Mouse (Mus musculus) adrenal gland, adult 18-20 months (tissue): ENCODE data around the gene Tmc5. TPM values are rescaled to one million over a fixed set of nuclear protein-coding genes. Genes with fewer than 3 reads are reported as not detected.

ENCODE experiments used
- DNase-seq, 2 experiments: peaks; one replicate each; pipeline ENCODE4 v3.0.0; 2021 to 2022; ENCODE audit warnings: low spot score in 2 of 2
- long read RNA-seq, 2 experiments: library from polyadenylated mRNA; stranded (forward); transcript quantifications; one replicate each; pipeline ENCODE4 v2.0.0; 2021
- total RNA-seq, 2 experiments: library from RNA; stranded (reverse); gene quantifications; 1 replicate in 1 of 2; 2 replicates in 1 of 2; pipeline ENCODE4 v1.2.3; 2021

Gene Tmc5
- under 1 TPM in 1 of 2 experiments, not detected in 1; 0.06 TPM for total RNA-seq
- long read RNA-seq, experiment 1, result 0 reads
- long read RNA-seq, experiment 2, result 0 reads

DNA sequence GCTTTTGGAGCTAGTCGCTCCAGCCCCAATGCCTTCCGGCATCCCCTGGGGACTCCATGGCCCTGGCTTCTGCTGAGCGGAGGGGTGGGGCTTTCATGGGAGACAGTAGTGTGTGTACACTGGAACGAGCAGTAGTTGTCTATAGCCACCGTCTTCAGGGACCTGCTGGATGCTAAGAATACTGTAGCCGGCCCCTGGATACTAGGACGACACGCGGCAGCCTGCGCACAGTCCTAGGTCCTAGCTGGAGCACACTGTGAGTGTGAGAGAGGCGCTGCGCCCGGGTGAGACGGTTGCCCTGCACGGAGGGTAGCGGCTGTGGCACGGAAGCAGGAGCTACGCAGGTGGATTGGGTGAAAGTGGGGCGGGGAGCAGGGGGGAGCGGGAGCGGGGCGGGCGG lies at the start of gene Tmc5:
TSS of gene Tmc5 (plus strand) at position 97 of the 400 bp plus-strand sequence.
- no peak for DNase-seq

DNA sequence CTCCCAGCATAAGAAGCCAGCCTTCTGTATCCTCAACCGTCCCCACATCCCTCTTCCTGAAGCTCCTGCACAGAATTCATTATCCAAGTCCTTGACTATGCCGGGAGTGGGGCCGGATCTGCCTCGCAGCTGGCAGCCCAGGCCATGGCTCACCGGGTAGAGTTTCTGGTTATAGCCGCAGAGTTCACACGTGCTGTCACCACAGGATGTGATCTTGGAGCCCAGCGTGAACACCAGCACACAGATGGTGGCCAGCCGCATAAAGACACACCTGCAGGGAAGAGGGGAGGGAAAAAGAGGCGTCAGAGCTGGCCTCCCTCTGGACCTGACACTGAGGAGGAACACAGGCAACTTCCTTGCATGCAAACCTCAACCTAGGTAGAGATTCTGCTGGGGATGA lies 49.6 kb upstream of the Tmc5 start:
- no peak for DNase-seq

DNA sequence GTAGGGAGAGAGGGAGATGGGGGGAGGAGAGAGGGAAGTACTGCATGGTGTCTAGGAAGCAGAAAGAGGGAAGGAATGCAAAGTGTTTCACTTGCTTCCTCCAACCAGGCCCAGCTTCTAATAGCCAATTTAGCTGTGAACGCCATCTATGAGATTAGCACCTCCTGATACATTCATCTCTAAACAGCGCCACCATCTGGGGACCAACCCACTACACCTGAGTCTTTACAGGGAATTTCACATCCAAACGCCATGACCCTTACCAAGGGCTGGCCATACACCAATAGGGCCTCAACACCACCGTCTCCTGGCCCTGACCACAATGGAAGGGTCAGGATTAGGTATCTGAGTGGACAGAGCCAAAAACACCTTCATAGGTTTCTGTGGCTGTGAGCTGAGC lies 43.2 kb upstream of the Tmc5 start:
- DNase-seq, result no peak

DNA sequence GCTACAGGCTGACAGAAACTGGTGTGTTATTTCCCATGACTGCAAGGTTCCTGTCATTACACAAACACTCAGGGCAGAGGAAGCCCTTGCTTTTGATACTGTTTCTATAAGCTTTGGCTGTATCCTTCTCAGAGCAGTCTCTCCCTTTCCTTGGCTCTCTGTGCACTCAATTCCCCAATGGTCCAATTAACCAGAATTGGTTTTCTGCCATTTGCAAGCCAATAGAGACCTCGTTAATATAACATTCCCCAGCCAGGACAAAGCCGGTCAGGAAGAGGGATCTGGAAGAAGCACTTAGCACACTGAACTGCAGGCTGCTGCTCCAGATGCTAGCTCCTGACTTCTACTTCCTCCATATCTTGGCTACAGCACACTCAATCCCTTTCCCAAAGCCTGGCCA lies 42.8 kb upstream of the Tmc5 start:
- DNase-seq, result no peak

DNA sequence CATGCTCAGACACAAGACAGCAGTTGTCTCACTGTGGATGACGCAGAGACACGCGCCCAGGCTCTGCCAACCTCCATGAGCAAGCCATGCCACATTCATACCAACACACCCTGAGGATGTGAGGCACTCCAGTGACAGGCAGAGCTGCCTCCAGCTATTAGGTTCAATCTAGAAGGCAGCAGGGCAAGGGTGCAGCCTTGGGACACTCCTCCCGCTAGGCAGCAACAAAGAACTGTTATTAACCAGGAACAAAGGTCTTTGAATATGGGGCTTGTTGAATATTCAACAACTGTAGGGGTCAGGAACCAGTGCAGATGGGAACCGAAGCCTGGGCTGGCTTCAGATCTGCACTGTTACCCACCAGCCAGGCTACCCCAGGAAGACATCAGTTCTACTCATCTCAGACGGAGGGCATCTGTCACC lies 28.0 kb upstream of the Tmc5 start:
- DNase-seq, result no peak

- DNase-seq, result no peak
Observed at GRCm38 (mm10) chr7:118571350-118571749, 25.7 kb upstream of the Tmc5 start.

DNA sequence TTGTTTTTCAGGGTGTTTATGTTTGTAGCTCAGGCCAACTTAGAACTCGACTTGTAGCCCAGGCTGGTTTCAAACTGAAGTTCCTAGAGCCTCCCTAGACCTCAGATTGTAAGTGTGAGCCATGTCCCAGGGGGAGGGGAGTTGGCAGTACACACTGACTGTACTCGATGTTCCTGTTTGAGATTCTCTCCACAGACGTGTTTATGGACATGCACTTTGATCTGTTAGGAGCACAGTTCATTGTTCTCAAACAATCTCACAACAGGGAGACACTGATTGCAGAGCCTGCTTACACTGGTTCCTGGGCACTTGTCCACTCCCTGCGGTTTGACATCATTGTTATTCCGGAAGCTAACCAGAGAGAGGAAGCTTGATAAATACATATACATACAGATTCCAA lies 25.1 kb upstream of the Tmc5 start:
- no peak for DNase-seq

GRCm38 (mm10) chr7:118578269-118578668 lies 18.8 kb upstream of the Tmc5 start:
- no peak for DNase-seq

DNA sequence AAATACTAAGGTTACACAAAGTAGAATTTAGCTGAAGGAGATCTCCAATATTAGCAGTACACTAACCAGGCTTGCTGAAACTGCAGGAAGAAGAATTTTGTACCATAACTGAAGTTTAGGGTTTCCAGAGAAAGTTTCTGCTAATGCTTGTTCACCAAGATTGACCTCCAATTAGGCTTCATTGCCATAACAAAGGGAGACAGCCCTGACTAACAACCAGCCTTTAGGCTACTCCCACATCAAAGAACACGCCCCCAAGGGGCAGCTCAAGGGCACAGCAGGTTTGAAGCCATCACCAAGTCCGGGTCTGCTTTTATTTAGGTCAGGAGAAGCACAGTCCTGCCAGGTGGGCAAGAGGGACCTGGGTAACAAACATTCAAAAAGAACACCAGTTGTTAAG lies 17.2 kb upstream of the Tmc5 start:
- no peak for DNase-seq

DNA sequence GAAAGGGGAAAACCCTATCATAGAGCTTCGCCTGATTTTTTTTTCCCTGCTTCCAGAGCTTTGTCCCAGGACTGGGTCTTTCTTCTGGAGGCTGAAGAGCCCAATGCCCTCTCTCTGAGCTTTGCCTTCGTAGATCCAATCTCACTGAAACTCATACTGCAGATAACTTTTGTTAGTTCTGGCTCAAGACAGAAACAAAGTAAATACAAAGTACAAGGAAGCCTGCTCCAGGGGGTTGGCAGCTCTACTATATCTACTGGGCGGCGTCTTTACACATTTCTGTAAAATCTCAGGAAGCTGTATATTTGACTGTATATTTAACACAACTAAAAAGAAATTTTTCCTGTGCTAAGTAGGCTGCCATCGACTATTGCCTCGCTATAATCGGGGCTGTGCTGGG lies 13.3 kb upstream of the Tmc5 start:
- no peak for DNase-seq

GRCm38 (mm10) chr7:118584257-118584907 lies 12.7 kb upstream of the Tmc5 start, which contains the start of gene Tmc7:
Gene Tmc7, minus strand, starts transcription at chr7:118584736.
- peak; percentile 33 to 45 for DNase-seq

DNA sequence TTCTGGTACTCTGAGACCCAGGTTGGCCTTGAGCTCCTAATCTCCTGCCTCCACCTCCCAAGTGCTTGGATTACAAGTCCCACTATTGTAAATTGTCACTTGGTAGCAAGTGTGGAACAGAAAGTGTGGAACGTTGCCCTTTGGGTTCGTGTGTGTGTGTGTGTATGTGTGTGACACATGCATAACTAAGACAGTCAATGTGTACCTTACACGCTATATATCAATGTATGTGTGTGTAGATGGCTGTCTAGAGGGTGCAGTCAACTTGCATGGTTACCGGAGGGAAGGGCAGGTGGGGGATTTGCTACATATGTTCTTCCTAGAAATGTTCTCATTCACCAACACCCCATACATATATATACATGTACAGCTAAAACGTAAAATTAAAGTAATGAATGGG lies 12.2 kb upstream of the Tmc5 start:
- DNase-seq, result no peak

DNA sequence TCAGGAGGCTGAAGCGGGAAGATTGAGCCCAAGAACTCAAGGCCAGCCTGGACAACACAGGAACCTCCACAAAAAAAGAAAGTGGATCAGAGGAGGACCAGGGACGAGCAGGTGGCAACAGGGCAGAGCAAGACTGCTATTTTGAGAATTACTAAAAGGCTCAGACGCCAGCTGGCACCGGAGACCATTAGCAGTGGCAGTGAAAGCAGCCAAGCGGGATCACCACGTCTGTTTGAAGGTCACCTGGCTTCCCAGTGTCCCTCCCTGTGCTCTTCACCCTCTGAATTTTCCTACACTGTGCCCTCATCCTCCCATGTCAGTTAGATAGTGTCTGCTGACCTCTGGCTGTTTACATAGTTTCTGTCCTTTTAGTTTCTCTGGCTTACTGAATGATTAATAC lies 11.2 kb upstream of the Tmc5 start:
- no peak for DNase-seq

GRCm38 (mm10) chr7:118590726-118591305 lies 6.3 kb upstream of the Tmc5 start:
- DNase-seq, result no peak

DNA sequence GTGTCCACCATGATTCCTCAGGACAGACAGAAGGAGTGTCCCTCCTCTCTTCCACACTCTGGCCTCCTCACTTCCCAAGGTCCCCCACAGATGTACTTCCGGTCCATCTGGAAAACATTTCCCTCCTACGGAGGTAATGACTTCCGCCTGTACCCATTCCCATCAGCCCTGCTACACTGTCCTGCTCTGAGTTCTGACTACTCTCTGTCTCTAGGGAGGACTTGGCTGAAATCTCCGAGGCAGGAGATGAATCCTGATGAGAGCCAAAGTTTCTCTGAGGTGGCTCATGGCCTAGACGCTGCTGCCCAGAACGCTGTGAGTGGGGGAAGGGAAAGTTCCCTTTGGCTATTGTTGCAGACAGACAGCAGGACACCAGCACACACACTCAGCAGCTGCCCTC lies 5.0 kb upstream of the Tmc5 start:
- no peak for DNase-seq

DNA sequence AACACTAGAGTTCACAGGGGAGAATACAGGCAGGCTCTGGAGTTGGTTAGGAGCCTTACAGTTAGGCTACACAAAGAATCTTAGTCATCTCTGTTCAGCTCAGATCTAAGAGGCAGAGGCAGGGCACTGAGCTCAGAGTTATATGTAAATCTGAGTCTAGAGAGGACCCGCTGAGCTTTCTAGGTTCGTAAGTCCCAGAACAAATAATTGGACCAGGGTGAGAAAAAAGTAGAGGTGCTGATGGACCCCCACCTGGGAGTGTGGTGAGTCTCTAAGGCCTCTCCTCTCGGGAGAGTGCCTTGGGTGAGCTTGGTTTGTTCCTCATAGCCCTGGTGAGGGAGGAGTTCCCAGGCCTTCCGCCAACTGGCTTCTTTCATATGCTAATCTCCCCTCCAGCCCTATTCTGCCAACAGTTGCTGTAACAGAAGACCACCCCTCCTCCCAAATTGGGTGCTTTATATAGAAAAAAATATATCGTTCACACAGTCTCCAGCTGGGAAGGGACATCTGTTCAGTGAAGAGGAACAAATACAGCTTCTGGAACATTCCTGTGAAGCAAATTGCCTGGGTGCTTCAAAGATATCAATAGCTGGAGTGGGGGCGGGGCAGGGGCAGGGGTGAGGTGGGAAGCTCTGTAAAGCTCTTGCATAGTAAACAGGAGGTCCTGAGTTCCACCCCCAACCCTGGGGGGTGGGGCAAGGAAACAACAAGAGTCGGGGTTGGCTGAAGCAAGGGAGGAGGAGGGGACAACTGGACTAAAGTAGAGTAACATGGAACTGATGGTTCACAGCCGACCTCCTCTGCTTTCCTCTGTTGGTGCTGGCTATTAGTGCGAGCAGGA lies 3.3 kb upstream of the Tmc5 start:
- no peak for DNase-seq

GRCm38 (mm10) chr7:118594611-118595010 lies 2.5 kb upstream of the Tmc5 start:
- no peak for DNase-seq

DNA sequence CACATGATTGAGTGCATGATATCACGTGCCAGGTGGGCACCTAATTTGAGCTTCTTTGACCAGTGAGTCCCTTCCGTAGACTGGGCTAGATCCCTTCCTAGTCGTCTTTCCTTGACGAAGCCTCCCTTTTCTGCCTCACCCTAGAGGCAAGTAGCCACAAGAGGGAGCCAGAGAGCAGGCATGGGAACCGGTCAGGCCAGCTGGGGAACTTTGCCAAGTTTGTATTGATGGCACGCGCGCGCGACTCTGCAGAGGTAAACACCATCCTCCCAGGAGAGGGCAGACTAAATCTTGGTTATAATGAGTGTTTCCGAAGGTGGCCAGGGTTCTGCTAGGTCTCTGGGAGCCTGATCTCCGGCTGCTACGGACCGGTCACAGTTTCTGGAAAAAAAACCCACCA lies 1.9 kb upstream of the Tmc5 start:
- peak; percentile 90 to 92 for DNase-seq

DNA sequence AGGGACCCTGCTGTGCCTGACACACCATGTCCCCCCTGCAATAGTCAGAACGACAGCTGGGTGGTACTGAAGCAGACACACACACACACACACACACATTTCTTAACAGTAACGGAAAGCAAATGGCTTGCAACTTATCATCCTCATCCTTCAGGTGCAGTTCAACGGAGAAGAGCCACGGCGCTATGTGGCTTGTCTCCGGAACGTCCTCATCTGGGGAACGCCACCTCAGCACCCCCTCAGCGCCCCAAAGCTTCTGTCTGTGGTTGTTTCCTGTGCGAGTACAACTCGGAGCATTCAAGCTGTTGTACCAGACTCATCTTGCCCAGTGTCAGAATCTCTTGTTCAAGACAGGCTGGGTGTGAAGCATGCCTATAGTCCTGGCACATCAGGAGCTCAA lies 826 bp upstream of the Tmc5 start:
- DNase-seq, result no peak

DNA sequence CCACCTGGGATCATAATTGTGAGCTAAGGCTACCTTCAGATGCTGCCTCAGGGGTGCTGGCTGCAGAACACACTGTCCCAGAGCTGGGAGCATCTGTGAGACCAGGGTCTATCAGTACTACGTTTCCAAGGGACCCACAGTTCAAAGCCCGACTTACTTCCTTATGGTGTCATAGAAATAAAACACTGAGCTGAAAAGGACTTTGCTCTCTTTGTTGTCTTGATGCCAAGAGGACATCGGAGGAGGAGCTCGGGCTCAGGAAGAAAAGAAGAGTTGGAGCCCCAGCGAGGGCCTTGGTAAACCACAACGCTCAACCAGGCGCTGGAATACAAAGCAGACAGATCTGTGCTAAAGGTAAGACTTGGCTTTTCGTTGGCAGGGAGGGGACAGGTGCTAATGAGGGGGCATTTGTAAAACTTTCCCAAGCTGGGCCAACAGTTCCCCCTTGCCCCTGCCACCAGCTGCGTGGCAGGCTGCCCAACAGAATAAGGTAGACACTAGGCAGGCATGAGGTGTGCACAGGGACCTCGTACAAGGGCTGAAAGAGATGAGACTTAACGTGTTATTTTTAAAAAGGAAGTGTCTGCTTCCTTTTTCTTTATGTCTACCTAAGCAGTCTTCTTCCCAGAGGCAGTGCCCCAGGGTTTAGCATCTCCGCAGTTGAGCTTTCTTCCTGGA lies 3.0 kb downstream of the Tmc5 start:
- DNase-seq, result no peak

- DNase-seq, result no peak
Observed at GRCm38 (mm10) chr7:118604842-118605241, 7.7 kb downstream of the Tmc5 start.

- DNase-seq, result no peak
Observed at GRCm38 (mm10) chr7:118609815-118610214, 12.7 kb downstream of the Tmc5 start.
